24 mouse cellular contexts compared by ENCODE assay signal in the genomic region with DNA sequence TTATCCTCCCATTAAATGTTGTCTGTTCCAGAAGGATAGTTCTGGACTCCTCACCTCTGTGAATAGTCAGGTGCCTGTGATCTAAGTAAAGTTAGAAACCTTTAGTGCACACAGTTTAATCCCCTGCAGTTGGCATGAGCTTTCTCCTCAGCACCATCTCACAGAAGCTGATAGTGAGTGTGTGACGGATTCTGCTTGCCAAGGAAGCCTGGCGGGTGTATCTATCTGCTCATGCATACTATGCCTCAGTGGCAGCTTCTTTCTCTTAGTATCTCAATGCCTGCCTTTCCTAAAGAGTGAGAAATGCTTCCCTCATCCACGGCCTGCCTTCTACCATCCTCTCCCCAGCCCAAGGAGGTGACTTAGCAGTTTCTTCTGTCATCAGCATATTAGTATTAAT.
DNase-seq lines count a peak whose midpoint lies in the region; ATAC-seq lines count a peak whose summit lies in the region.
"Had no signal": no experiment of that assay in that cellular context is flagged by ENCODE, and none has a peak within 500 bp of the region (broad histone marks: within the 10 kb centered on the region; RNA-seq: fewer than 3 reads in every experiment).

No protein-coding gene starts in this region.

- H3K9ac ChIP-seq in forebrain, embryonic 14.5 days (ENCODE audit: low read length), result no peak overlapping the region
- H3K9ac ChIP-seq in forebrain, embryonic 13.5 days, result no peak overlapping the region
- H3K9ac ChIP-seq in forebrain, embryonic 16.5 days (replicated peaks; ENCODE audit: low read depth, low read length), result no peak overlapping the region
- no peak overlapping the region for H3K9ac ChIP-seq in forebrain, embryonic 11.5 days (ENCODE audit: low read length)
- H3K9ac ChIP-seq: embryonic facial prominence, embryonic 12.5 days had no signal

- H3K4me2 ChIP-seq in forebrain, embryonic 14.5 days (ENCODE audit: low read length), result no peak overlapping the region
- H3K4me2 ChIP-seq in forebrain, embryonic 13.5 days, result no peak overlapping the region
- H3K4me2 ChIP-seq in forebrain, embryonic 16.5 days (ENCODE audit: low read length), result no peak overlapping the region
- H3K4me2 ChIP-seq in forebrain, embryonic 11.5 days (ENCODE audit: low read depth, low read length, severe bottlenecking), result no peak overlapping the region
- H3K4me2 ChIP-seq: embryonic facial prominence, embryonic 12.5 days had no signal

- H3K27me3 ChIP-seq in forebrain, embryonic 14.5 days (replicated peaks; ENCODE audit: control insufficient read depth, insufficient read depth, low read length), result no peaks in the 10 kb centered on the region
- H3K27me3 ChIP-seq in forebrain, embryonic 13.5 days, result no peaks in the 10 kb centered on the region
- H3K27me3 ChIP-seq in forebrain, embryonic 16.5 days (replicated peaks; ENCODE audit: control insufficient read depth, insufficient read depth, low read length), result no peaks in the 10 kb centered on the region
- no peaks in the 10 kb centered on the region for H3K27me3 ChIP-seq in forebrain, embryonic 11.5 days (ENCODE audit: control insufficient read depth, insufficient read depth, low read length)
- H3K27me3 ChIP-seq in megakaryocyte, embryonic 14.5 days (replicated peaks), result no peaks in the 10 kb centered on the region
- H3K27me3 ChIP-seq: CH12.LX; embryonic facial prominence, embryonic 12.5 days; Patski had no signal

- DNase-seq in forebrain, embryonic 14.5 days (ENCODE audit: low spot score), result peak; percentile 20
- DNase-seq in forebrain, embryonic 11.5 days (ENCODE audit: low spot score), result no peak
- no peak for DNase-seq in frontal cortex, postnatal 25 days (ENCODE audit: low spot score in 2 of 2)
- DNase-seq: adrenal gland, adult 8-10 months; adrenal gland, postnatal 14 days; adrenal gland, postnatal 36 days; B cell, adult 2 months; cerebellum, adult 11-12 months; cerebellum, adult 2 months; cerebellum, adult 9-10 months; cerebellum, postnatal 10 days; cerebellum, postnatal 25 days had no signal

- no peaks in the 10 kb centered on the region for H3K4me1 ChIP-seq in forebrain, embryonic 14.5 days (ENCODE audit: control insufficient read depth, insufficient read depth, low read length)
- H3K4me1 ChIP-seq in forebrain, embryonic 13.5 days, result peaks cover 10% of the 10 kb centered on the region; the same call in 1 of the 2 replicates
- peaks cover 3% of the 10 kb centered on the region; the same call in 1 of the 2 replicates for H3K4me1 ChIP-seq in forebrain, embryonic 16.5 days (replicated peaks; ENCODE audit: control insufficient read depth, insufficient read depth, low read length)
- H3K4me1 ChIP-seq in forebrain, embryonic 11.5 days (replicated peaks; ENCODE audit: control insufficient read depth, insufficient read depth, low read length), result no peaks in the 10 kb centered on the region
- H3K4me1 ChIP-seq in megakaryocyte, embryonic 14.5 days, result peaks cover 65% of the 10 kb centered on the region
- H3K4me1 ChIP-seq: embryonic facial prominence, embryonic 10.5 days; embryonic facial prominence, embryonic 12.5 days had no signal

- no peak for ATAC-seq in forebrain, embryonic 14.5 days
- ATAC-seq in forebrain, embryonic 13.5 days, result no peak
- peak; percentile 75 for ATAC-seq in forebrain, embryonic 16.5 days
- no peak for ATAC-seq in forebrain, embryonic 11.5 days (replicated peaks; ENCODE audit: low FRiP score)
- peak; percentile 69 for ATAC-seq in frontal cortex, adult (ENCODE audit: low TSS enrichment)
- no peak for ATAC-seq in megakaryocyte, adult 5-6 weeks (ENCODE audit: poor library complexity, severe bottlenecking)
- ATAC-seq: activated CD4-positive, CD25-positive, alpha-beta regulatory T cell, adult 4 months; CD4-positive, CD25-positive, alpha-beta regulatory T cell, adult 4 months; Patski had no signal

- no peaks in the 10 kb centered on the region for H3K36me3 ChIP-seq in forebrain, embryonic 14.5 days (ENCODE audit: control insufficient read depth, insufficient read depth, low read length)
- no peaks in the 10 kb centered on the region for H3K36me3 ChIP-seq in forebrain, embryonic 13.5 days (ENCODE audit: poor library complexity, severe bottlenecking)
- H3K36me3 ChIP-seq in forebrain, embryonic 16.5 days (ENCODE audit: control insufficient read depth, insufficient read depth), result no peaks in the 10 kb centered on the region
- H3K36me3 ChIP-seq in forebrain, embryonic 11.5 days (ENCODE audit: control insufficient read depth, insufficient read depth, low read length), result no peaks in the 10 kb centered on the region
- H3K36me3 ChIP-seq in megakaryocyte, embryonic 14.5 days (replicated peaks; ENCODE audit: low read length), result peaks cover 8% of the 10 kb centered on the region
- H3K36me3 ChIP-seq: embryonic facial prominence, embryonic 10.5 days; embryonic facial prominence, embryonic 12.5 days; G1E had no signal

- no peak overlapping the region for H3K4me3 ChIP-seq in forebrain, embryonic 14.5 days (ENCODE audit: low read depth, low read length)
- H3K4me3 ChIP-seq in forebrain, embryonic 13.5 days, result no peak overlapping the region
- no peak overlapping the region for H3K4me3 ChIP-seq in forebrain, embryonic 16.5 days (replicated peaks; ENCODE audit: low read length)
- H3K4me3 ChIP-seq in forebrain, embryonic 11.5 days (ENCODE audit: low read depth, low read length), result no peak overlapping the region
- peak overlapping the region; percentile 19 for H3K4me3 ChIP-seq in megakaryocyte, embryonic 14.5 days (replicated peaks)
- H3K4me3 ChIP-seq: embryonic facial prominence, embryonic 10.5 days; embryonic facial prominence, embryonic 12.5 days had no signal

- no peaks in the 10 kb centered on the region for H3K9me3 ChIP-seq in forebrain, embryonic 14.5 days (replicated peaks; ENCODE audit: control insufficient read depth, low read length)
- H3K9me3 ChIP-seq in forebrain, embryonic 13.5 days (replicated peaks), result no peaks in the 10 kb centered on the region
- no peaks in the 10 kb centered on the region for H3K9me3 ChIP-seq in forebrain, embryonic 16.5 days (ENCODE audit: control insufficient read depth, low read length)
- no peaks in the 10 kb centered on the region for H3K9me3 ChIP-seq in forebrain, embryonic 11.5 days (ENCODE audit: control insufficient read depth, low read length)
- no peaks in the 10 kb centered on the region for H3K9me3 ChIP-seq in megakaryocyte, embryonic 14.5 days
- H3K9me3 ChIP-seq: embryonic facial prominence, embryonic 10.5 days; embryonic facial prominence, embryonic 12.5 days; G1E had no signal

- H3K27ac ChIP-seq in forebrain, embryonic 14.5 days (ENCODE audit: low read depth, low read length), result no peak overlapping the region
- no peak overlapping the region for H3K27ac ChIP-seq in forebrain, embryonic 13.5 days
- H3K27ac ChIP-seq in forebrain, embryonic 16.5 days (ENCODE audit: low read length), result no peak overlapping the region
- H3K27ac ChIP-seq in forebrain, embryonic 11.5 days (ENCODE audit: low read depth, low read length), result no peak overlapping the region
- H3K27ac ChIP-seq: embryonic facial prominence, embryonic 10.5 days; embryonic facial prominence, embryonic 12.5 days had no signal

- 76% methylated on average over 3 of the region's 3 CpGs for WGBS in forebrain, embryonic 14.5 days
- WGBS in forebrain, embryonic 13.5 days, result 76% methylated on average over 3 of the region's 3 CpGs
- 79% methylated on average over 3 of the region's 3 CpGs for WGBS in forebrain, embryonic 16.5 days
- 85% methylated on average over 3 of the region's 3 CpGs for WGBS in forebrain, embryonic 11.5 days

Comparison
In these comparisons a context has a peak if more than half of its experiments do, and no peak if none do; other contexts are left out.
1. ATAC-seq: peak in forebrain, embryonic 16.5 days (single experiment) and frontal cortex, adult (single experiment); none in forebrain, embryonic 14.5 days (single experiment), forebrain, embryonic 13.5 days (single experiment), forebrain, embryonic 11.5 days (single experiment) and megakaryocyte, adult 5-6 weeks (single experiment).